Mouse (Mus musculus): ENCODE measurements around the gene Ablim1.

The Ablim1 gene

GRCm38 (mm10) chr19:57239176-57239784 is 75.4 kb downstream of the Ablim1 start:
- in situ Hi-C loops (cut with MboI; ENCODE audit: unreplicated experiment in 2 of 2), result no loop called here

- in situ Hi-C loops (cut with MboI; ENCODE audit: unreplicated experiment in 2 of 2), result no loop called here
Measured at GRCm38 (mm10) chr19:57238461-57238860, 76.3 kb downstream of the Ablim1 start.

GRCm38 (mm10) chr19:57237534-57237933 is 77.2 kb downstream of the Ablim1 start:
- in situ Hi-C loops (cut with MboI; ENCODE audit: unreplicated experiment in 2 of 2), result no loop called here

GRCm38 (mm10) chr19:57236647-57237046 is 78.1 kb downstream of the Ablim1 start:
- in situ Hi-C loops (cut with MboI; ENCODE audit: unreplicated experiment in 2 of 2), result no loop called here

- in situ Hi-C loops (cut with MboI; ENCODE audit: unreplicated experiment in 2 of 2), result no loop called here
Measured at GRCm38 (mm10) chr19:57235931-57236330, 78.8 kb downstream of the Ablim1 start.

- in situ Hi-C loops (cut with MboI; ENCODE audit: unreplicated experiment in 2 of 2), result no loop called here
Measured at GRCm38 (mm10) chr19:57230996-57231395, 83.7 kb downstream of the Ablim1 start.

- in situ Hi-C loops (cut with MboI; ENCODE audit: unreplicated experiment in 2 of 2), result no loop called here
Measured at GRCm38 (mm10) chr19:57229161-57229560, 85.6 kb downstream of the Ablim1 start.

- in situ Hi-C loops (cut with MboI; ENCODE audit: unreplicated experiment in 2 of 2), result no loop called here
Measured at GRCm38 (mm10) chr19:57228576-57228975, 86.1 kb downstream of the Ablim1 start.

- in situ Hi-C loops (cut with MboI; ENCODE audit: unreplicated experiment in 2 of 2), result no loop called here
Measured at GRCm38 (mm10) chr19:57224390-57224789, 90.3 kb downstream of the Ablim1 start.

GRCm38 (mm10) chr19:57223686-57224085 is 91.0 kb downstream of the Ablim1 start:
- in situ Hi-C loops (cut with MboI; ENCODE audit: unreplicated experiment in 2 of 2), result no loop called here

GRCm38 (mm10) chr19:57222657-57223056 is 92.1 kb downstream of the Ablim1 start:
- in situ Hi-C loops (cut with MboI; ENCODE audit: unreplicated experiment in 2 of 2), result no loop called here

- in situ Hi-C loops (cut with MboI; ENCODE audit: unreplicated experiment in 2 of 2), result no loop called here
Measured at GRCm38 (mm10) chr19:57221684-57222235, 93.0 kb downstream of the Ablim1 start.

- in situ Hi-C loops (cut with MboI; ENCODE audit: unreplicated experiment in 2 of 2), result no loop called here
Measured at GRCm38 (mm10) chr19:57219758-57220157, 95.0 kb downstream of the Ablim1 start.

GRCm38 (mm10) chr19:57217161-57217560 is 97.6 kb downstream of the Ablim1 start:
- in situ Hi-C loops (cut with MboI; ENCODE audit: unreplicated experiment in 2 of 2), result no loop called here

GRCm38 (mm10) chr19:57215527-57215926 is 99.2 kb downstream of the Ablim1 start:
- in situ Hi-C loops (cut with MboI; ENCODE audit: unreplicated experiment in 2 of 2), result no loop called here

- in situ Hi-C loops (cut with MboI; ENCODE audit: unreplicated experiment in 2 of 2), result no loop called here
Measured at GRCm38 (mm10) chr19:57212406-57212805, 102.3 kb downstream of the Ablim1 start.

GRCm38 (mm10) chr19:57211444-57212111 is 103.1 kb downstream of the Ablim1 start:
- in situ Hi-C loops (cut with MboI; ENCODE audit: unreplicated experiment in 2 of 2), result no loop called here

GRCm38 (mm10) chr19:57210924-57211323 is 103.8 kb downstream of the Ablim1 start:
- in situ Hi-C loops (cut with MboI; ENCODE audit: unreplicated experiment in 2 of 2), result no loop called here

- in situ Hi-C loops (cut with MboI; ENCODE audit: unreplicated experiment in 2 of 2), result no loop called here
Measured at GRCm38 (mm10) chr19:57204101-57204500, 110.6 kb downstream of the Ablim1 start.

GRCm38 (mm10) chr19:57202554-57202953 is 112.2 kb downstream of the Ablim1 start:
- in situ Hi-C loops (cut with MboI; ENCODE audit: unreplicated experiment in 2 of 2), result no loop called here

GRCm38 (mm10) chr19:57201090-57201483 is 113.6 kb downstream of the Ablim1 start:
- in situ Hi-C loops (cut with MboI; ENCODE audit: unreplicated experiment in 2 of 2), result no loop called here

- in situ Hi-C loops (cut with MboI; ENCODE audit: unreplicated experiment in 2 of 2), result no loop called here
Measured at GRCm38 (mm10) chr19:57200477-57201089, 114.1 kb downstream of the Ablim1 start.

Measured in v-Abl transformed pro-B cells (cell line).